Mouse (Mus musculus): Measurements from ENCODE around the gene Coq9.

Coq9 gene

DNA sequence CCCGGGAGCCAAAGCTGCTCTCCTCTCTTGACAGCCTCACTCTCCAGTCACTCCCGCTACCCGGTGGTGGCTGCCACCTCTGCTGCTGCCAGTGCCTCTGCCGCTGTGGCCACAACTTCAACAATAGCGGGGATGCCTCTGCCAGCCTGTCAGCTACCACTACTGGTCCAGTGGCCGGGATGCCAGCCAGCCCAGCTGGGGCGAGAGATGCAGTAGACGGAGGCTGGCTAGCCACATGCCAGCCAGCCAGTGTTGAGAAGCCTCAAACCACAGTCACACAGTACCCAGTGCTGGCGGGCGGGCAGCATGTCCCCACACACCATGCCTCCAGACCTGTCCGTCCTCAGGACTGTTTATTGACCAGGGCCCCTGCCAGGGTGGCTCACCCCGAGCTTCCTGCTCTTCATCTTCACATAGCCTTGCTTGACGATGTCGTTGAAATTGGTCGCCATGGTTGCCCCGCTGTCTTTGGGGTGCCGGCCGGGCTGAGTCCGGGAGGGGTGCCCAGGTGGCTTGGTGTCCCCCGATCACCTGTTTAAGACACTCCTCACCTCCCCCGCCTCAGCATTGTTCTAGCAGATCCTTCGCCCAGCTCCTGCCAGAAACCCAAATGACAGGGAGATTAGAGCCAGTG lies 32.5 kb downstream of the Coq9 start:
- peak in 1 of 2 experiments; percentile 57 for DNase-seq

DNA sequence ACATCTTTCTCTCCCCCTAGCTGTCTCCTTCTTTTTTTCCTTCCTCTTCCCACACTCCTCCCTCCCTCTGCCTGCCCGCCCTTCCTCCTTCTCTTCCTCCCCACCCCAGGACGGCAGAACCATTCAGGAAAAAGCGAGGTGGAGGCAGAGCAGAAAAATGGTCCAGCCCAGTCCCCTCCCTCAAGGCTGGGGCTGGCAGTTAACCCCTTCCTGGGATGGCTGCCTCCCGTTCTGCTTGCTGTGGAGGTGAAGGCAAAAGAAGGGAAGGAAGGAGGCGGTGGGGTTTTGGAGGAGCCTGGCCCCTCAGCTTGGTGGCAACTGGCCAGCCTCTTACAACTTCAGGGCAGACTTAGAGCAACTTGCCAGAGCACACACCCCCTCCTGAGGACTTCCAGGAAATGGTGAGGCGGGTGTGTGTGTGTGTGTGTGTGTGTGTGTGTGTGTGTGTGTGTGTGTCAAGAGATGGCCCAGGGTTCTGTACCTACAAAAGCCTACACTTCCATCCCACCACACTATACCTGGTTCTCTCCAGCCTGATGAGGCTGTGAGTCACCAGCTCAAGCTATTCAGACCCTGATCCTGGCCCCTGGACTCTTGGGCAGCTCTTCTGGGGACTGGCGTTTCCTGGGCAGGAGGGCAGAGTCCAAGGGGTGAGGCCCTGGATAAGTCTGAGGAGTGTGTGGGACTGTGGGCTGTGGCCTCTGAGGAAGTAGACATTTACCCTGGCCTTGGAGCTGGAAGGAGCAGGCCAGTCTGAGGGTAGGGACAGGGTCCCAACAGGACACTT lies 33.2 kb downstream of the Coq9 start:
- peak; percentile 80 to 88 for DNase-seq

DNA sequence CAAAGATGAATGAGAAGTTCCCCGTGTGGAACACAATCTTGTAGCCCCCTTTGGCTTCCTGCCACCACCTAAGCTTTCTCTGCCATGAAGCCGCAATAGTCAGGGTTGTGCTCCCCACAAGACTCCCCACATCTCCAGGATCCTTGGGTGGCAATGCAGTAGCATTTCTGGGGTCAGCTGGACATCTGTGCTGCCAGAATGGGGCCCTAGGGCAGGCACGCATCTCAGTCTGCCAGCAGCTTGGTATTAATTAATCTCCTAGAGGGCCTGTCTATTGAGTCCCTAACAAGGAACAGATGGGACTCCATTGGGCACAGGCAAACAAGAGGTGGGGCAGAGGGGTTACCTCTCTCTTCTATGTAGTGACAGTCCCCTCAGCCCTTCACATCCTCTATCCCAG lies 34.0 kb downstream of the Coq9 start:
- DNase-seq, result peak; percentile 50 to 57

DNA sequence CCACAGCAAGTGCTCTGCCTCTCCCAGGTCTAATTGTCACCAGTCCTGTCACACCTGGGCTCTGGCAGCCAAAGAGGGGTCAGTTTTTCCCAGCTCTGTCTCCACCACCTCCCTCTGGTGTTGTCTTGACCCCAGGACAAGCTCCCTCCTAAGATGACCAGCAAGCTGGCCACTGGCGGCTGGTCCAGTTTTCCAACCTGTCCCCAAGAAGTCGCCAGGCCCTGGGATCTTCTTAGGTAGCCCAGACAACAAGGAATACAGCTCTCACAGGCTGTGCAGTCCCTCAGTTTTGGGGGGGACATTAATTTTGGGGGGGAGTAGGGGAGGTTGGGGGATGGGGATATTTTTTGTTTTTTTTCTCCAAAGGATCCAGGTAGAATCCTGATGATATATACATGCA lies 34.5 kb downstream of the Coq9 start:
- DNase-seq, result no peak

DNA sequence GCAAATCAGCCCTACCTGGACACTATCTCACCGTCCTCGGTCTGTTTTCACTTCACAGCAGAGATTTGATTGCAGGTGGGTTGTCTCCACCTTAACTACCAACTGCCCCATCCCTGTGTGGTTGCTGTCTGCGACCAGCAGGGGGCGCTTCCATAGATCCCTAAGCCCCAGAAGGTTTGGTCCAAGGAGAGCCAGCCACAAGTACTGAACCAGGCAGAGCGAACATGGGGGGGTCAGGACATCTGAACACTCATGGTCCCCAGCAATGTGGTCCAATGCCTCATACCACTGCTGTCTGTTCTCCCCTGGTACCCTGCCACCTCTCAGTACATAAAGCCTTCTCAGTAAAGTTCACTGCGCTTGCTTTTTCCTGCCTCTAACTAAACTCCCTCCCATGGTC lies 36.2 kb downstream of the Coq9 start:
- DNase-seq, result peak; percentile 79 to 89

DNA sequence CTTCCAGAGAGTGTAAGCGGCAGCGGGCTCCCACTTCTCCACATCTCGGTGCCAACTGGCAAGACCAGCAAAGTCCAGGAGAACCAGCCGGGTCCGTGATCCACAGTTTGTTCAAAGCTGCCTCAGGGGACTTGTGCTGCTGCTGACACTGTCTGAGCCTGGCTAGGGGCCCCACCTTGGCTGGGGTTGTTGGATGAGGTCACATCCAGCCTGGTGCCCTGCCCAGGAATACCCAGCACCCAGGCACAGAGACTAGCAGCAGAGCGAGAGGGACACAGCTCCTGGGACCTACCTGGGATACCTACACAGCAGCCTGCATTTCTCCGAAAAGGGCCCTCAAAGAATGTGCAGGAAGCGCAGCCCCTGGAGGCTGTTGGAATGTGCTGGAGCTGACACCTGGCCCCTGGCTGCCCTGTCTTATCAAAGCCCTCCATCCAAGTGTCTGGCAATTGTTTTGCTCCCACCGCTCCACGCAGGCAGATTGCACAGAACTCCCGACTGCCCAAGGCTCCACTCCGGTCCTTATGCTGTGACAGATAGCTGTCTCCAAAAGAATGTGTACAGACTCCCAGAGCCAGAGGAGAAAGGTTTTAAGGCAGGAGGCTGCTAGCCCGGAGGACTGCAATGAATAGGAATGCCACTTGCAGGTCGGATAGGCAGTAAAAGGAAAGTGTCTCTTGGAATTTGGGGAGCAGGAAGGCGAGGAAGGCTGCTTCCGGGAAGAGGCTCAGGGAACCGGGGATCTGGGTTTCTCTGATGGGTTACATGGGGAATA lies 37.2 kb downstream of the Coq9 start:
- DNase-seq, result peak in 1 of 2 experiments; percentile 36

DNA sequence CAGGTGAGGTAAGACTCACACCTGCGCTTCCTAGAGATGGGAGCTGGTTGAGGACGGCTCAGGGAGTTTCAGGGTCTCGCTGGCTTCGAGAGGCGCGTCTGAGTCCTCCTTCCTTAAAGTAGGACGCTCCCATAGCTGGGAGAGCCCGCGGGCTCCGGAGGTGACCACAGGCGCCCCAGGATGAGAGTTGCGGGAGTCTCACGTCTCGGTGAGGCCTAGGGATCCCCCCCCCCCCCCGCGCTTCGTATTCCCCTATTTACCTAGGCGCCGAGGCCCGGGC lies 37.7 kb downstream of the Coq9 start:
- DNase-seq, result peak in 1 of 2 experiments; percentile 30

DNA sequence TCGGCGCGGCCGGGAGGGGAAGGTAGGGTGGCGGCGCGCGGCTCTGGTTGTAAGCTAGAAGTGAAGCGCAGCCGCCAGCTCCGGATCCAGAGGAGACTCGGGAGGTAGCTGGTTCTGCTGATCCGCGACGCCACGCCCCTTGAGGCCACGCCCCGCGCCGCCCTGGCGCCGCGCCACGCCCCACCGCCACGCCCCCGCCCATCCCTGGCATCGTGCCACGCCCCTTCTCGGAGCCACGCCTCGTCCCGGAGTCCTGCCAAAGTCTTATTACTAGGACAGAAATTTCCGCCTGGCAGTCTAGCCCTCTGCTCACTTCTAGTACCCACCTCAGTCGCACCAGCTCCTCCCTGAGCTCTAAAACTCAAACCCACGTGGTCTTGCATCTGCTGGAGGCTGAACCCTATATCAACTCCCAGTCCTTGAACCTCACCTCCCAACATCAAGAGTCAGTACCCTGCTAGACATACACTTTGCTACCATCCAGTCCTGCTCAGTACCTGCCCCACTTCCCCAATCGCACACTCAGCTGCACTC lies 38.1 kb downstream of the Coq9 start, which contains the start of gene Dok4:
TSS of gene Dok4 (minus strand) at position 134 of the 534 bp plus-strand sequence.
- peak; percentile 93 to 97 for DNase-seq

DNA sequence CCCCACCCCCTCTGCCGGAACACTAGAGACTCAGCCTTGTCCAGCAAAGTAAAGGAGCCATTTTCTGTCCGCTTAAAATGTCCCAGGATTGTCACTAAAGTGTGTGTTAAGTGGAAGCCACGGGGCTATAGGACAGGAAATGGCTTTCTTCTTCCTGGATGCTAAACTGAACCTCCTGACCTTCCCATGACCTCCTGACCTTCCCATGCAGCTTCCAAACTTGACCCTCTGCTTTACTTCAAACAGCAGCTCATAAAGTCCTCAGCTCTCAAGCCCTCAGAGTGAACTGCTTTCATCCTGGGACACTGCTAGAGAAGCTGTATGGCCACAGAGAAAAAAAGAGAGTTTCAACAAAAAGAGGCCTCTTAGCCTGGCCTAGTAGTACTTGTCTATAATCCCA lies 38.7 kb downstream of the Coq9 start:
- no peak for DNase-seq

DNA sequence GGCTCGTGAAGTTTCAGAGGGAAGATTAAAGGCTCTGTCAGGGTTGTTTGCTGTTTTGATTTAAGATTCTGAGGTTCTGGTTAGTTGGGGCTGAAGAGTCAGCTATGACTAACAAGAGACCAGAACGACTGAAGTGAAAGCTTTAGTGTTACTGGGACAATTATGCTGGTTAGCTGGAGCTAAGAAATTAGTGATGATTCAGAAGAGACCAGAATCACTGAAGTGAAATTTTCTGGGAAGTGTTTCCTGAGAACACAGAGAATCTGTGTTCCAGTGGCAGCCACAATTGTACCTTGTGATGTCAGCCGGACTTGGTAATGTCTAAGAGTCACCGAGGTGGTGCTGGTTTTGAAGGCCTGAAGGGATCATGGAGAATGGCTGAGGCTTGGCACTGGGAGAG lies 42.6 kb downstream of the Coq9 start:
- DNase-seq, result no peak

DNA sequence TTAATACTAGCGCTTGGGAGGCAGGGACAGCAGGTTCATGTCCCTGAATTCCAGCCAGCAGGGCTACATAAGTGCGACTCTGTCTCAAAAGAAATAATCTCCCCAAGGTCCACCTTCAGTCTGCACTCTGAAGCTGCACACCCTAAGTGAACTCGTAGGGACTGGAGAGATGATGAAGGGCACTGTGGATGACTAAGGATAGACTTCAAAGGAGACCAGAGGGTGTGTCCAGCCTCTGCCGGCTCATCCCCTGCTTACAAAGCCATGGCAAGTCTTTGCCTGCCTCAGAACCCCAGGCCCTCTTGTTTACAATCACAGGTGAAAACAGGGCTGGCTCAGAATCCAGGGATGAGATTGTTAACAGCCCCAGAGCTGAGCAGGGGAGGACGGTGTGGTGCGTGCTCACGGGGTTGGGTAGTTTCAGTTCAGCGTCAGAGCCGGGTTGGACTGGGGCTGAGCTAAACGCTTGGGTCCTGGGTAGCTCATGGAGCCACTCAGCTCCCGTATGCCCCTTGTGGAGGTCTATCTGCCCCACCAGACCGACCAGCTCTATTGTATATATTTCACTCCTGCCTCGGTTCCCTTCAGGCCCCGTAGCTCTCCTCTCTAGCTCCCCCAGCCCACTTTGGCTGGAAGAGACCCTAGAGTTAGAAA lies 50.4 kb downstream of the Coq9 start:
- DNase-seq, result no peak

DNA sequence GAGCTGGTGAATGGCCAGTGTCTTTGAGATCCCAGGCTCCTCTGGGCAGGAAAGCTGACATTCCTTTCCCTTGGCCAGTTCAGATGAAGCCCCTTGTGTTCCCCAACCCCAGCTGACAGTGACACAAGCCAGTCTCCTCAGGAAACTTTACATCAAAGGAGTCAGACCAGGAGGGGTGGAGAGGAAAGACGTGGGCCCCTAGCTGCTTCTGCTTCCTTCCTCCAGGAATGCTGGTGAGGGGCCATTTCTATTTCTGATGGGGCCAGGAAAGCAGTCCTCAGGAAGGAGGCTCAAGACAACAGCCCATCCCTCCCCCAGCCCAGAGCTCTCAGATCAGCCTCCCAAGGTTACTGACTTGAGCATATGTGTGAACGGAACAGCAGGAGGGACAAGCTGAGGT lies 54.8 kb downstream of the Coq9 start:
- no peak for DNase-seq

DNA sequence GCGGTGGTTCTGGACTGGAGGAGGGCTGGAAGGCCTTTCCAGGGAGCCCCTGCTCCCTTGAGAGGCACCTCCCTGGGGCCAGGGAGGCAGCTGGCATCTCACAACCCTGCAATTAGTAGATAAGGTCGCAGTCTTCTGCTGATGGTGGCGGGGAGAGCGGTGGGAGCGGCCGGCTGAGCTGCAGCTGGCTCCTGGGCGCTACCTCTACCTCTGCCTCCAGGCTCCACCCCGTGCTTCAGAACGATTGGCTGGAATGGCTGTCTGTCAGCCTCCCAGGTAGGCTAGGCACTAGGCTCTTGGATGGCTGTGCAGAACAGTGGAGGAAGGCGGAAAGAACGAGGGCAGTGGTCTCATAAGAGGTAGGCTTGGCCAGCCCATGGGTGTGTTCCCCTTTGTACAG lies 61.1 kb downstream of the Coq9 start:
- DNase-seq, result peak in 1 of 2 experiments; percentile 62

DNA sequence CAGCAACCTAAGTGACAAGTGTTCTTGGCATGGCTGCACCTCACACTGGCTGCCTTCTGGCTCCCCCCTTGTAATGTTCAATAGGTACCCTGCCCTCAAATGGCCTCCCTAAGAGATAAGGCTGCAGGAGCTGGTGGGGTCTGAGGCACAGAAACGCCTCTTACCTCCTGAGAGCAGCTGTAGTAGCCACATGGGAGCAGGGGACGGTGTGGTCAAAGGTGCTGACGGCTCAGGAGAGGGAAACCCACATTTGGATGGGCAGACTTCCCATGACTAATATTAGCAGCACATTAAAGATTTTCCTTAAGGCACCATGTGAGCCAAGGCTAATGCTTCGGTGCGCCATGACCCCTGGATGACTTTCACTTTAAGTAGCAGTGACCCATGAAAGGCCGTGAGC lies 62.5 kb downstream of the Coq9 start:
- DNase-seq, result peak in 1 of 2 experiments; percentile 20

DNA sequence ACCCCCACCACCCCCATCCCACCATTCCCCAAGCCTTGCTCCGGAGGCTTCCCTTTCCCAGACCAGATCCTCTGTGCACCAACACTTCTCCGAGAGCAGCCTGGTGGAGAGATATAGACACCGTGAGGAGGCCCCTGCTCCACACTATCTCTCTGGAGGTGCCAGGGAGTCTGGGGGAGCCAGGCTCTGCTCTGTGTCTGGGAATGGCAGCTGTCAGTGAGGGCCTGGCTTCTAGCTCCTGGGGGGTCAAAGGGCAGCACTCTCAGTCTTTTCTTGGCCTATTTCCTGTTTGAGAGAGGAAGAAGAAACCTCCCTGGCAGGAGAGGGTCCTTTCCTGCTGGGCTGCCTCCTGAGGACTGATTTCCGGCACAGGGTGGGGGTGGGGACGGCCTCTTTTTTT lies 62.9 kb downstream of the Coq9 start:
- DNase-seq, result peak in 1 of 2 experiments; percentile 52

DNA sequence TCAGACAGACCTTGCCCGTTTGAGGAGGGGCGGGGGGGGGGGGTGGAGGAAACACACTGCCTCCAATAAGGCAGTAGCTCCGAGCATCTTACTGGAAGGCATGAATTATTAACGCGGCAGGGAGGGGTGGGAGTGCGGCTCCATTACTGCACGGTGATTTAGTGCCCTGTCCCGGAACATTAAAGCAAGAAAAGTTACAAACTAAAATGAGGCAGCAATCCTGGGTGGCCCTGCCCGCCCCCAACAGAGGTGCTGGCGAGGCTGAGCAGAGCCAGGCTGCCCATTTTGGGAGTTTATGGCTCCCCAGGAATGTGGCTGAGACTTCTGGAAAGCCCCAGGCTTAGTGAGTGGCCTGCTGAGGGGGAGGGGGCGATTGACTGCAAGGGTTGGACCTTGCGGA lies 65.6 kb downstream of the Coq9 start:
- DNase-seq, result peak; percentile 37 to 44

Data from kidney, postnatal 36 days (tissue).